Mouse (Mus musculus): ENCODE measurements around the gene Arsb. TPM values are rescaled to one million over a fixed set of nuclear protein-coding genes. Genes with fewer than 3 reads are reported as not detected.

Gene Arsb
- polyA plus RNA-seq, 1 experiment from 2014 or later, result 11.2 TPM

GRCm38 (mm10) chr13:93907971-93908370, 136.5 kb downstream of the Arsb start:
- Histone ChIP-seq H3K27ac (ENCODE audit: low read length) (no peak overlapping the region), H3K4me2 (ENCODE audit: low read depth, low read length) (no peak overlapping the region), H3K4me1 (ENCODE audit: control insufficient read depth, insufficient read depth, low read length) (no peaks in the 10 kb centered on the region), H3K9me3 (ENCODE audit: control insufficient read depth, low read length) (no peaks in the 10 kb centered on the region), H3K4me3 (ENCODE audit: low read length) (no peak overlapping the region), H3K27me3 (replicated peaks; ENCODE audit: control insufficient read depth, insufficient read depth, low read length) (no peaks in the 10 kb centered on the region), H3K36me3 (ENCODE audit: control insufficient read depth, insufficient read depth, low read length) (no peaks in the 10 kb centered on the region), H3K9ac (ENCODE audit: low read depth, low read length) (no peak overlapping the region)
- no peak for ATAC-seq
- WGBS, result 91% methylated on average over 3 of the region's 3 CpGs

GRCm38 (mm10) chr13:93909847-93910246, 138.4 kb downstream of the Arsb start:
- WGBS, result 66% methylated on average over 5 of the region's 5 CpGs
- Histone ChIP-seq H3K9me3 (ENCODE audit: control insufficient read depth, low read length) (no peaks in the 10 kb centered on the region), H3K27me3 (replicated peaks; ENCODE audit: control insufficient read depth, insufficient read depth, low read length) (no peaks in the 10 kb centered on the region), H3K36me3 (ENCODE audit: control insufficient read depth, insufficient read depth, low read length) (no peaks in the 10 kb centered on the region), H3K4me1 (ENCODE audit: control insufficient read depth, insufficient read depth, low read length) (no peaks in the 10 kb centered on the region), H3K27ac (ENCODE audit: low read length) (no peak overlapping the region), H3K4me2 (ENCODE audit: low read depth, low read length) (no peak overlapping the region), H3K9ac (ENCODE audit: low read depth, low read length) (no peak overlapping the region), H3K4me3 (ENCODE audit: low read length) (no peak overlapping the region)
- ATAC-seq, result no peak

GRCm38 (mm10) chr13:93911037-93911436, 139.6 kb downstream of the Arsb start:
- H3K4me1 ChIP-seq (ENCODE audit: control insufficient read depth, insufficient read depth, low read length), result peaks cover 6% of the 10 kb centered on the region
- H3K27ac ChIP-seq (ENCODE audit: low read length), result no peak overlapping the region
- no peak overlapping the region for H3K4me2 ChIP-seq (ENCODE audit: low read depth, low read length)
- H3K36me3 ChIP-seq (ENCODE audit: control insufficient read depth, insufficient read depth, low read length), result no peaks in the 10 kb centered on the region
- H3K9me3 ChIP-seq (ENCODE audit: control insufficient read depth, low read length), result no peaks in the 10 kb centered on the region
- ATAC-seq, result no peak
- 54% methylated on average over 7 of the region's 7 CpGs for WGBS
- no peak overlapping the region for H3K4me3 ChIP-seq (ENCODE audit: low read length)
- no peak overlapping the region for H3K9ac ChIP-seq (ENCODE audit: low read depth, low read length)
- no peaks in the 10 kb centered on the region for H3K27me3 ChIP-seq (replicated peaks; ENCODE audit: control insufficient read depth, insufficient read depth, low read length)

- Histone ChIP-seq H3K9me3 (ENCODE audit: control insufficient read depth, low read length) (no peaks in the 10 kb centered on the region), H3K4me3 (ENCODE audit: low read length) (no peak overlapping the region), H3K9ac (ENCODE audit: low read depth, low read length) (no peak overlapping the region), H3K4me2 (ENCODE audit: low read depth, low read length) (no peak overlapping the region), H3K36me3 (ENCODE audit: control insufficient read depth, insufficient read depth, low read length) (no peaks in the 10 kb centered on the region), H3K27me3 (replicated peaks; ENCODE audit: control insufficient read depth, insufficient read depth, low read length) (no peaks in the 10 kb centered on the region), H3K27ac (ENCODE audit: low read length) (no peak overlapping the region), H3K4me1 (ENCODE audit: control insufficient read depth, insufficient read depth, low read length) (peaks cover 8% of the 10 kb centered on the region)
- no peak for ATAC-seq
- 80% methylated on average over 5 of the region's 5 CpGs for WGBS
Measured at GRCm38 (mm10) chr13:93912326-93912915, 141.0 kb downstream of the Arsb start.

- Histone ChIP-seq H3K27me3 (replicated peaks; ENCODE audit: control insufficient read depth, insufficient read depth, low read length) (no peaks in the 10 kb centered on the region), H3K9me3 (ENCODE audit: control insufficient read depth, low read length) (no peaks in the 10 kb centered on the region), H3K4me3 (ENCODE audit: low read length) (no peak overlapping the region), H3K9ac (ENCODE audit: low read depth, low read length) (no peak overlapping the region), H3K4me1 (ENCODE audit: control insufficient read depth, insufficient read depth, low read length) (peaks cover 8% of the 10 kb centered on the region), H3K27ac (ENCODE audit: low read length) (no peak overlapping the region), H3K4me2 (ENCODE audit: low read depth, low read length) (no peak overlapping the region), H3K36me3 (ENCODE audit: control insufficient read depth, insufficient read depth, low read length) (no peaks in the 10 kb centered on the region)
- ATAC-seq, result no peak
- 89% methylated on average over 3 of the region's 3 CpGs for WGBS
Measured at GRCm38 (mm10) chr13:93914206-93914605, 142.8 kb downstream of the Arsb start.

GRCm38 (mm10) chr13:93915641-93916570, 144.5 kb downstream of the Arsb start:
- Histone ChIP-seq H3K36me3 (ENCODE audit: control insufficient read depth, insufficient read depth, low read length) (no peaks in the 10 kb centered on the region), H3K4me1 (ENCODE audit: control insufficient read depth, insufficient read depth, low read length) (peaks cover 14% of the 10 kb centered on the region), H3K27ac (ENCODE audit: low read length) (no peak overlapping the region), H3K27me3 (replicated peaks; ENCODE audit: control insufficient read depth, insufficient read depth, low read length) (no peaks in the 10 kb centered on the region), H3K9me3 (ENCODE audit: control insufficient read depth, low read length) (no peaks in the 10 kb centered on the region), H3K4me3 (ENCODE audit: low read length) (no peak overlapping the region), H3K4me2 (ENCODE audit: low read depth, low read length) (no peak overlapping the region), H3K9ac (ENCODE audit: low read depth, low read length) (peak overlapping the region; percentile 15; the same call in 1 of the 2 replicates)
- 53% methylated on average over 16 of the region's 16 CpGs for WGBS
- ATAC-seq, result peak; percentile 34; the same call in 1 of the 2 replicates

GRCm38 (mm10) chr13:93919536-93919935, 148.1 kb downstream of the Arsb start:
- H3K4me1 ChIP-seq (ENCODE audit: control insufficient read depth, insufficient read depth, low read length), result peaks cover 30% of the 10 kb centered on the region
- no peak overlapping the region for H3K4me2 ChIP-seq (ENCODE audit: low read depth, low read length)
- H3K9ac ChIP-seq (ENCODE audit: low read depth, low read length), result no peak overlapping the region
- H3K4me3 ChIP-seq (ENCODE audit: low read length), result no peak overlapping the region
- H3K36me3 ChIP-seq (ENCODE audit: control insufficient read depth, insufficient read depth, low read length), result no peaks in the 10 kb centered on the region
- no peaks in the 10 kb centered on the region for H3K27me3 ChIP-seq (replicated peaks; ENCODE audit: control insufficient read depth, insufficient read depth, low read length)
- no peaks in the 10 kb centered on the region for H3K9me3 ChIP-seq (ENCODE audit: control insufficient read depth, low read length)
- WGBS, result 50% methylated on average over 3 of the region's 3 CpGs
- ATAC-seq, result 0 out of 2 replicates have a peak, but pooled peaks have one; percentile 46
- peak overlapping the region; percentile 50; the same call in 1 of the 2 replicates for H3K27ac ChIP-seq (ENCODE audit: low read length)

- 70% methylated on average over 8 of the region's 8 CpGs for WGBS
- Histone ChIP-seq H3K27me3 (replicated peaks; ENCODE audit: control insufficient read depth, insufficient read depth, low read length) (no peaks in the 10 kb centered on the region), H3K4me3 (ENCODE audit: low read length) (no peak overlapping the region), H3K9ac (ENCODE audit: low read depth, low read length) (no peak overlapping the region), H3K4me2 (ENCODE audit: low read depth, low read length) (no peak overlapping the region), H3K27ac (ENCODE audit: low read length) (peak overlapping the region; percentile 50), H3K9me3 (ENCODE audit: control insufficient read depth, low read length) (no peaks in the 10 kb centered on the region), H3K4me1 (ENCODE audit: control insufficient read depth, insufficient read depth, low read length) (peaks cover 31% of the 10 kb centered on the region), H3K36me3 (ENCODE audit: control insufficient read depth, insufficient read depth, low read length) (no peaks in the 10 kb centered on the region)
- peak; percentile 49 for ATAC-seq
Measured at GRCm38 (mm10) chr13:93920080-93920785, 148.8 kb downstream of the Arsb start.

- WGBS, result 70% methylated on average over 4 of the region's 4 CpGs
- Histone ChIP-seq H3K36me3 (ENCODE audit: control insufficient read depth, insufficient read depth, low read length) (no peaks in the 10 kb centered on the region), H3K27ac (ENCODE audit: low read length) (0 out of 2 replicates have a peak overlapping the region, but pooled peaks have one; percentile 23)
Measured at GRCm38 (mm10) chr13:93920786-93921300, 149.4 kb downstream of the Arsb start.

More at GRCm38 (mm10) chr13:93920786-93921300, 149.4 kb downstream of the Arsb start:
- no peak for ATAC-seq
- Histone ChIP-seq H3K27me3 (replicated peaks; ENCODE audit: control insufficient read depth, insufficient read depth, low read length) (no peaks in the 10 kb centered on the region), H3K4me3 (ENCODE audit: low read length) (no peak overlapping the region), H3K9ac (ENCODE audit: low read depth, low read length) (no peak overlapping the region), H3K9me3 (ENCODE audit: control insufficient read depth, low read length) (no peaks in the 10 kb centered on the region), H3K4me2 (ENCODE audit: low read depth, low read length) (no peak overlapping the region), H3K4me1 (ENCODE audit: control insufficient read depth, insufficient read depth, low read length) (peaks cover 31% of the 10 kb centered on the region)

Measured in intestine, embryonic 16.5 days (tissue).